ENCODE assay signal across 8 mouse cellular contexts in genomic region chr11:102188980-102189379, GRCm38 (mm10). TPM values are rescaled to one million over a fixed set of nuclear protein-coding genes. Genes with fewer than 3 reads are reported as not detected.
DNase-seq lines count a peak whose midpoint lies in the region; ATAC-seq lines count a peak whose summit lies in the region.

No protein-coding gene starts in this region.

- peak overlapping the region; percentile 35; the same call in 1 of the 2 replicates for H3K9ac ChIP-seq in kidney, embryonic 14.5 days (ENCODE audit: low read depth, low read length)
- peak overlapping the region; percentile 68 for H3K9ac ChIP-seq in hindbrain, embryonic 16.5 days (ENCODE audit: low read depth, low read length)
- peak overlapping the region; percentile 71 for H3K9ac ChIP-seq in midbrain, embryonic 16.5 days (ENCODE audit: low read depth, low read length)

- no peaks in the 10 kb centered on the region for H3K27me3 ChIP-seq in kidney, embryonic 14.5 days (ENCODE audit: control insufficient read depth, insufficient read depth, low read length)
- no peaks in the 10 kb centered on the region for H3K27me3 ChIP-seq in hindbrain, embryonic 16.5 days (replicated peaks; ENCODE audit: control insufficient read depth, insufficient read depth, low read length)
- no peaks in the 10 kb centered on the region for H3K27me3 ChIP-seq in midbrain, embryonic 16.5 days (ENCODE audit: control insufficient read depth, insufficient read depth, low read depth, low read length)

- H3K4me2 ChIP-seq in kidney, embryonic 14.5 days (replicated peaks; ENCODE audit: low read depth, low read length) = peak overlapping the region; percentile 79
- peak overlapping the region; percentile 66 for H3K4me2 ChIP-seq in hindbrain, embryonic 16.5 days (ENCODE audit: low read length)
- H3K4me2 ChIP-seq in midbrain, embryonic 16.5 days (ENCODE audit: low read length) = peak overlapping the region; percentile 50

- 75% methylated on average over 6 of the region's 6 CpGs for WGBS in kidney, embryonic 14.5 days
- 74% methylated on average over 6 of the region's 6 CpGs for WGBS in hindbrain, embryonic 16.5 days
- WGBS in midbrain, embryonic 16.5 days = 63% methylated on average over 6 of the region's 6 CpGs

- peaks cover 19% of the 10 kb centered on the region; the same call in 1 of the 2 replicates for H3K36me3 ChIP-seq in kidney, embryonic 14.5 days (ENCODE audit: control insufficient read depth, insufficient read depth, low read length)
- H3K36me3 ChIP-seq in hindbrain, embryonic 16.5 days (ENCODE audit: control insufficient read depth, insufficient read depth, low read length) = peaks cover 6% of the 10 kb centered on the region; the same call in 1 of the 2 replicates
- H3K36me3 ChIP-seq in midbrain, embryonic 16.5 days (ENCODE audit: control insufficient read depth, insufficient read depth, low read length) = peaks cover 4% of the 10 kb centered on the region; the same call in 1 of the 2 replicates

- H3K9me3 ChIP-seq in kidney, embryonic 14.5 days (ENCODE audit: control insufficient read depth, low read length) = no peaks in the 10 kb centered on the region
- no peaks in the 10 kb centered on the region for H3K9me3 ChIP-seq in hindbrain, embryonic 16.5 days (ENCODE audit: control insufficient read depth, low read length)
- H3K9me3 ChIP-seq in midbrain, embryonic 16.5 days (replicated peaks; ENCODE audit: control insufficient read depth, low read length, poor library complexity, severe bottlenecking) = no peaks in the 10 kb centered on the region

- ATAC-seq in kidney, embryonic 14.5 days (ENCODE audit: low FRiP score, low TSS enrichment) = 0 out of 2 replicates have a peak, but pooled peaks have one; percentile 0
- ATAC-seq in hindbrain, embryonic 16.5 days = no peak
- no peak for ATAC-seq in midbrain, embryonic 16.5 days
- no peak for ATAC-seq in erythroid progenitor cell, adult 5-6 weeks (replicated peaks; ENCODE audit: low FRiP score, poor library complexity, severe bottlenecking)

- H3K27ac ChIP-seq in kidney, embryonic 14.5 days (ENCODE audit: low read depth, low read length) = peak overlapping the region; percentile 49; the same call in 1 of the 2 replicates
- H3K27ac ChIP-seq in brown adipose tissue, adult 24 weeks (replicated peaks; ENCODE audit: low read depth, low read length) = peak overlapping the region; percentile 23; the same call in 1 of the 2 replicates
- H3K27ac ChIP-seq in hindbrain, embryonic 16.5 days (ENCODE audit: low read depth, low read length) = peak overlapping the region; percentile 71
- peak overlapping the region; percentile 78 for H3K27ac ChIP-seq in midbrain, embryonic 16.5 days (ENCODE audit: low read length)

- DNase-seq in kidney, postnatal 36 days = no peak
- no peak for DNase-seq in cerebellum, adult 18-20 months
- DNase-seq in right cerebral cortex, postnatal 14 days = no peak

- peaks cover 11% of the 10 kb centered on the region for H3K4me1 ChIP-seq in kidney, embryonic 14.5 days (ENCODE audit: control insufficient read depth, insufficient read depth, low read length)
- H3K4me1 ChIP-seq in brown adipose tissue, adult 24 weeks (ENCODE audit: control insufficient read depth, insufficient read depth, insufficient read length, low read length) = 0 out of 2 replicates have a peak, but pooled peaks cover 3% of the 10 kb centered on the region
- peaks cover 22% of the 10 kb centered on the region for H3K4me1 ChIP-seq in hindbrain, embryonic 16.5 days (ENCODE audit: control insufficient read depth, insufficient read depth, low read depth, low read length)
- H3K4me1 ChIP-seq in midbrain, embryonic 16.5 days (ENCODE audit: control insufficient read depth, insufficient read depth, low read length) = peaks cover 28% of the 10 kb centered on the region

- H3K4me3 ChIP-seq in kidney, embryonic 14.5 days (ENCODE audit: low read length) = peak overlapping the region; percentile 57
- H3K4me3 ChIP-seq in brown adipose tissue, adult 24 weeks (ENCODE audit: insufficient read depth, low read depth, low read length) = peak overlapping the region; percentile 52
- H3K4me3 ChIP-seq in hindbrain, embryonic 16.5 days (ENCODE audit: low read length) = peak overlapping the region; percentile 64
- peak overlapping the region; percentile 60 for H3K4me3 ChIP-seq in midbrain, embryonic 16.5 days (ENCODE audit: low read depth, low read length)

RNA-seq across cellular contexts. Expression of gene G6pc3, which starts 0.4 kb away (rescaled TPM):
- 42.5 and 50.6 TPM in 2 replicates for polyA plus RNA-seq in kidney, embryonic 14.5 days (2014; fragmentation: Nextera tagmentation; extraction: Ambion mirVana)
- 41.4 and 51.7 TPM in 2 replicates for polyA plus RNA-seq in brown adipose tissue, adult 24 weeks (2012; ENCODE audit: insufficient read depth, insufficient read length, missing spikeins)
- polyA plus RNA-seq in hindbrain, embryonic 16.5 days (2015; fragmentation: Nextera tagmentation; extraction: Ambion mirVana) = 44.3 and 45.9 TPM in 2 replicates
- polyA plus RNA-seq in midbrain, embryonic 16.5 days (2015; fragmentation: Nextera tagmentation; extraction: Ambion mirVana) = 39.0 and 42.9 TPM in 2 replicates
- total RNA-seq in erythroid progenitor cell, adult 5-6 weeks (2015; ENCODE audit: low replicate concordance) = 4.0 and 14.3 TPM in 2 replicates
- 4.4 and 8.6 TPM in 2 replicates for total RNA-seq in erythroid progenitor cell, adult 5-6 weeks (2017; ENCODE audit: low replicate concordance)

RNA-seq across cellular contexts. Expression of gene Lsm12, which starts 3.9 kb away (rescaled TPM):
- 93.9 and 106 TPM in 2 replicates for polyA plus RNA-seq in kidney, embryonic 14.5 days (2014; fragmentation: Nextera tagmentation; extraction: Ambion mirVana)
- polyA plus RNA-seq in brown adipose tissue, adult 24 weeks (2012; ENCODE audit: insufficient read depth, insufficient read length, missing spikeins) = 93.7 and 101 TPM in 2 replicates
- polyA plus RNA-seq in hindbrain, embryonic 16.5 days (2015; fragmentation: Nextera tagmentation; extraction: Ambion mirVana) = 99.0 and 116 TPM in 2 replicates
- 87.8 and 95.3 TPM in 2 replicates for polyA plus RNA-seq in midbrain, embryonic 16.5 days (2015; fragmentation: Nextera tagmentation; extraction: Ambion mirVana)
- 60.8 and 82.5 TPM in 2 replicates for total RNA-seq in erythroid progenitor cell, adult 5-6 weeks (2015; ENCODE audit: low replicate concordance)
- total RNA-seq in erythroid progenitor cell, adult 5-6 weeks (2017; ENCODE audit: low replicate concordance) = 28.0 and 39.7 TPM in 2 replicates

RNA-seq across cellular contexts. Expression of gene Tmem101, which starts 32.8 kb away (rescaled TPM):
- polyA plus RNA-seq in kidney, embryonic 14.5 days (2014; fragmentation: Nextera tagmentation; extraction: Ambion mirVana) = 26.5 and 28.2 TPM in 2 replicates
- 3.3 and 7.9 TPM in 2 replicates for polyA plus RNA-seq in brown adipose tissue, adult 24 weeks (2012; ENCODE audit: insufficient read depth, insufficient read length, missing spikeins)
- polyA plus RNA-seq in hindbrain, embryonic 16.5 days (2015; fragmentation: Nextera tagmentation; extraction: Ambion mirVana) = 42.2 and 47.7 TPM in 2 replicates
- polyA plus RNA-seq in midbrain, embryonic 16.5 days (2015; fragmentation: Nextera tagmentation; extraction: Ambion mirVana) = 45.8 and 46.5 TPM in 2 replicates
- 1.1 and 1.3 TPM in 2 replicates for total RNA-seq in erythroid progenitor cell, adult 5-6 weeks (2015; ENCODE audit: low replicate concordance)
- 2.9 and 5.1 TPM in 2 replicates for total RNA-seq in erythroid progenitor cell, adult 5-6 weeks (2017; ENCODE audit: low replicate concordance)

RNA-seq across cellular contexts. Expression of gene Hdac5, which starts 41.0 kb away (rescaled TPM):
- 21.6 and 29.1 TPM in 2 replicates for polyA plus RNA-seq in kidney, embryonic 14.5 days (2014; fragmentation: Nextera tagmentation; extraction: Ambion mirVana)
- 42.2 and 61.6 TPM in 2 replicates for polyA plus RNA-seq in brown adipose tissue, adult 24 weeks (2012; ENCODE audit: insufficient read depth, insufficient read length, missing spikeins)
- 75.8 and 83.0 TPM in 2 replicates for polyA plus RNA-seq in hindbrain, embryonic 16.5 days (2015; fragmentation: Nextera tagmentation; extraction: Ambion mirVana)
- 74.4 and 76.3 TPM in 2 replicates for polyA plus RNA-seq in midbrain, embryonic 16.5 days (2015; fragmentation: Nextera tagmentation; extraction: Ambion mirVana)
- 11.9 and 36.9 TPM in 2 replicates for total RNA-seq in erythroid progenitor cell, adult 5-6 weeks (2015; ENCODE audit: low replicate concordance)
- 6.4 and 9.9 TPM in 2 replicates for total RNA-seq in erythroid progenitor cell, adult 5-6 weeks (2017; ENCODE audit: low replicate concordance)

RNA-seq across cellular contexts. Expression of gene Nags, which starts 43.7 kb away (rescaled TPM):
- polyA plus RNA-seq in kidney, embryonic 14.5 days (2014; fragmentation: Nextera tagmentation; extraction: Ambion mirVana) = 0.09 TPM in 1 of 2 replicates, not detected in the other
- not detected in 2 replicates for polyA plus RNA-seq in brown adipose tissue, adult 24 weeks (2012; ENCODE audit: insufficient read depth, insufficient read length, missing spikeins)
- 0.09 TPM in 1 of 2 replicates, not detected in the other for polyA plus RNA-seq in hindbrain, embryonic 16.5 days (2015; fragmentation: Nextera tagmentation; extraction: Ambion mirVana)
- polyA plus RNA-seq in midbrain, embryonic 16.5 days (2015; fragmentation: Nextera tagmentation; extraction: Ambion mirVana) = 0.20 TPM in 1 of 2 replicates, not detected in the other
- 3.8 TPM in 1 of 2 replicates, not detected in the other for total RNA-seq in erythroid progenitor cell, adult 5-6 weeks (2015; ENCODE audit: low replicate concordance)
- total RNA-seq in erythroid progenitor cell, adult 5-6 weeks (2017; ENCODE audit: low replicate concordance) = not detected in 2 replicates

Comparison
In these comparisons a context has a peak if more than half of its experiments do, and no peak if none do; other contexts are left out.
1. H3K27ac ChIP-seq: peak in every context shown above with its lines; median percentile 78 in midbrain, embryonic 16.5 days; 71 in hindbrain, embryonic 16.5 days; 49 in kidney, embryonic 14.5 days; 23 in brown adipose tissue, adult 24 weeks.